Mouse (Mus musculus): Measurements from ENCODE around the gene Tmeff2. TPM values are rescaled to one million over a fixed set of nuclear protein-coding genes. Genes with fewer than 3 reads are reported as not detected.

Gene Tmeff2
- polyA plus RNA-seq, 1 experiment = 0.55 TPM

DNA sequence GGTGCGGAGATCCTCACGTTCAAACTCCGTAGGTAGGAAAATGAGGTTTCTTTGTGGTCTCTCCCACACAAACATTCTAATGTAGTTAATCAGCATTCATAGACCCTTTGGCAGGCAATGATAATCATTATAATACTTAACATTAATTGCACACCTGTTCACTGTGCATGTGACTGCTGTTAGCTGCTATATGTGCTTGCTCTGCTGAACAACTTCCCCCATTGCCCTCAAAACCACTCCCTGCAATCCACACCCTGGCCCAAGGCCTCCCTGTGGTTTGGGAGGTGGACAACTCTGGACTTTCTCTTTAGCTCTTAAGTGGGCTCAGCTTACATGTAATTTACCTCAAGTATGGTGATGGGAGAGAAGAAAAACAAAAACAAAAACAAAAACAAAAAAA, 299.5 kb downstream of the Tmeff2 start:
- H3K27me3 ChIP-seq (ENCODE audit: control insufficient read depth, insufficient read depth, low read length) = no peaks in the 10 kb centered on the region
- DNase-seq = no peak
- TF ChIP-seq POLR2A (IDR thresholded peaks at IDR 0.05; ENCODE audit: control insufficient read depth, extremely low read depth, insufficient read depth, low read length, poor library complexity) = no peak
- no peak for TF ChIP-seq CTCF (IDR thresholded peaks at IDR 0.05; ENCODE audit: borderline replicate concordance, control insufficient read depth, extremely low read depth, insufficient read depth, low read length, poor library complexity)
- no peaks in the 10 kb centered on the region for H3K4me1 ChIP-seq (replicated peaks; ENCODE audit: control insufficient read depth, insufficient read depth, low read length)
- no peak overlapping the region for H3K4me3 ChIP-seq (ENCODE audit: control insufficient read depth, insufficient read depth, low read length)
- 97% methylated on average over 3 of the region's 3 CpGs for WGBS
- H3K36me3 ChIP-seq (ENCODE audit: control insufficient read depth, insufficient read depth, low read length) = no peaks in the 10 kb centered on the region
- no peak overlapping the region for H3K27ac ChIP-seq (ENCODE audit: control insufficient read depth, insufficient read depth, low read length)

DNA sequence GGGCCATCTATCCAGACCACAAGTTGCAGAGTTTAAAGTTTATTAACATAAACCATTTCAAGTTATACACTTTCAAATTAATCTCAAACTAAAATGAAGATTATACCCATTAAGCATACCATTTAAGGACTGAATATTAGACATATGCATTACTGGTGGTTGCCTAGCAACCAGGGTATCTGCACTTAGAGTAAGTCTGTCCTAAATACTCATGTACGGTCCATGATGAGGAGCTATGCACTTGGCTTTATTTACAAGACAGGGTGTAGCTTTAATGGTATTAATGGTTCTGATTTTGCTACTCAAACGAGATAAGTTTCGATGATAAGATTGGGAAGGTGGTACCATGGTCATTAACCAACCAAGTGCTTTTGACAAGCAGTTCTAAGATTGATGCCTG, 315.2 kb downstream of the Tmeff2 start:
- Histone ChIP-seq H3K27ac (ENCODE audit: control insufficient read depth, insufficient read depth, low read length) (no peak overlapping the region), H3K4me3 (ENCODE audit: control insufficient read depth, insufficient read depth, low read length) (no peak overlapping the region), H3K36me3 (ENCODE audit: control insufficient read depth, insufficient read depth, low read length) (no peaks in the 10 kb centered on the region), H3K4me1 (replicated peaks; ENCODE audit: control insufficient read depth, insufficient read depth, low read length) (no peaks in the 10 kb centered on the region), H3K27me3 (ENCODE audit: control insufficient read depth, insufficient read depth, low read length) (no peaks in the 10 kb centered on the region)
- 95% methylated on average over 3 of the region's 3 CpGs for WGBS
- TF ChIP-seq POLR2A (IDR thresholded peaks at IDR 0.05; ENCODE audit: control insufficient read depth, extremely low read depth, insufficient read depth, low read length, poor library complexity) = no peak
- TF ChIP-seq CTCF (IDR thresholded peaks at IDR 0.05; ENCODE audit: borderline replicate concordance, control insufficient read depth, extremely low read depth, insufficient read depth, low read length, poor library complexity) = no peak
- no peak for DNase-seq

DNA sequence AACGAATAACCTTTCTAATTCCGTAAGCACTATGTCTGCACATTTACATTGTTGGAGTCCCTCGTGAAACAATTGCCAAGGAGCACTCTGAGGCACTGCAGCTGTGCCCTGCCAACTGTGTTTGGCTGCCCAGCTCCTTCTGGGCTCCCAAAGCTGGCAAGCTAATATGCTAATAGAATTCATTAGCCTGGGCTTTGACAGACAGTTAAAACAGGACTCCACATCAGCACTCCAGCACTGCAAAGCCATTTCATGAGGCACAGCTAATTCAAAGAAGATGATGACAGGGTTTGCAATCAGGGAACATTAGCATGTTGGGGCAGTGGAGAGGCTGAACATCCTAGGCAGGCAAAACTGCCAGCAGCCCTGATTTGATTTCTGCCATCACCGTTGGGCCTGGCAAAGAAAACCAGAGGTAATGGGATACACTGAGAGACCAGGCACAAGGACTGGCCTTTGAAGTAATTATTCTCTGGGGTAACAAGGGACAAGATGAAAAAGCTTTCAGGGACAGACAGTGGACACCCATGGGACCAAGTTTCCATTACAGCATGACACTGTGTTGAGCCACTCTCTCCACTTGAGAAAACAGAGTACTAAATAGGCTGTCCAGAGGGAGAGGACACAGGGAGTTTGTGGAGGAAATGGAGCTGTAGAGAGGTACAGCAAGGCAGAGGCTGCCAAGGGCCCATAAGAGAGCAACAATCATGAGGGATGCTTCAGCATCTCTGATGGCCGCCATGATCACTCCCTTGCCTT, 316.0 kb downstream of the Tmeff2 start:
- H3K36me3 ChIP-seq (ENCODE audit: control insufficient read depth, insufficient read depth, low read length) = no peaks in the 10 kb centered on the region
- H3K4me1 ChIP-seq (replicated peaks; ENCODE audit: control insufficient read depth, insufficient read depth, low read length) = no peaks in the 10 kb centered on the region
- TF ChIP-seq CTCF (IDR thresholded peaks at IDR 0.05; ENCODE audit: borderline replicate concordance, control insufficient read depth, extremely low read depth, insufficient read depth, low read length, poor library complexity) = no peak
- no peak for TF ChIP-seq POLR2A (IDR thresholded peaks at IDR 0.05; ENCODE audit: control insufficient read depth, extremely low read depth, insufficient read depth, low read length, poor library complexity)
- no peak for DNase-seq
- no peak overlapping the region for H3K4me3 ChIP-seq (ENCODE audit: control insufficient read depth, insufficient read depth, low read length)
- H3K27ac ChIP-seq (ENCODE audit: control insufficient read depth, insufficient read depth, low read length) = no peak overlapping the region
- WGBS = 94% methylated on average over 5 of the region's 5 CpGs
- H3K27me3 ChIP-seq (ENCODE audit: control insufficient read depth, insufficient read depth, low read length) = no peaks in the 10 kb centered on the region

DNA sequence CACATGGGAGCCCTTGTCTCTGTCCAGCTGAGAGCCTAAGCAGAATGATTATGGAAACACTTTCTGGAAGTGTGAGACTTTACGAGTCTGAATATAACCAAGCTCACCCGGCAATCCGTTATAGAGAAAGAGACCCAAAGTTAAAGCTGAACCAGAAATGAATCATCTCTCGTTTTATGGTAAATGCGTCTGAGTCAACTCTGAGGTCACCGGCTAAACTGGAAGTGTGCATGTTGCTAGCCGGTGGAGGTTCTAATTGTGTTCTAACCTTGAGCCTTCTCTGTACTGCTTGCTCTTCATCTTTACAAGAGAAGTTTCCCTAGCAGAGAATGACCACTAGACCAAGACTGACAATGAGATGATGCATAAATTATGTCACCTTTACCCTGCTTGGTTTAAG, 316.8 kb downstream of the Tmeff2 start:
- DNase-seq = no peak
- Histone ChIP-seq H3K27ac (ENCODE audit: control insufficient read depth, insufficient read depth, low read length) (no peak overlapping the region), H3K4me3 (ENCODE audit: control insufficient read depth, insufficient read depth, low read length) (no peak overlapping the region), H3K27me3 (ENCODE audit: control insufficient read depth, insufficient read depth, low read length) (no peaks in the 10 kb centered on the region), H3K4me1 (replicated peaks; ENCODE audit: control insufficient read depth, insufficient read depth, low read length) (no peaks in the 10 kb centered on the region), H3K36me3 (ENCODE audit: control insufficient read depth, insufficient read depth, low read length) (no peaks in the 10 kb centered on the region)
- TF ChIP-seq POLR2A (IDR thresholded peaks at IDR 0.05; ENCODE audit: control insufficient read depth, extremely low read depth, insufficient read depth, low read length, poor library complexity) = no peak
- TF ChIP-seq CTCF (IDR thresholded peaks at IDR 0.05; ENCODE audit: borderline replicate concordance, control insufficient read depth, extremely low read depth, insufficient read depth, low read length, poor library complexity) = no peak
- WGBS = 96% methylated on average over 7 of the region's 7 CpGs

- no peak overlapping the region for H3K27ac ChIP-seq (ENCODE audit: control insufficient read depth, insufficient read depth, low read length)
- H3K4me3 ChIP-seq (ENCODE audit: control insufficient read depth, insufficient read depth, low read length) = no peak overlapping the region
- no peaks in the 10 kb centered on the region for H3K27me3 ChIP-seq (ENCODE audit: control insufficient read depth, insufficient read depth, low read length)
- TF ChIP-seq CTCF (IDR thresholded peaks at IDR 0.05; ENCODE audit: borderline replicate concordance, control insufficient read depth, extremely low read depth, insufficient read depth, low read length, poor library complexity) (no peak), POLR2A (IDR thresholded peaks at IDR 0.05; ENCODE audit: control insufficient read depth, extremely low read depth, insufficient read depth, low read length, poor library complexity) (no peak)
- WGBS = 89% methylated on average over 7 of the region's 7 CpGs
- DNase-seq = no peak
- no peaks in the 10 kb centered on the region for H3K36me3 ChIP-seq (ENCODE audit: control insufficient read depth, insufficient read depth, low read length)
- H3K4me1 ChIP-seq (replicated peaks; ENCODE audit: control insufficient read depth, insufficient read depth, low read length) = no peaks in the 10 kb centered on the region
These were observed 324.7 kb downstream of the Tmeff2 start for GRCm38 (mm10) chr1:51225156-51225555.
